ENCODE assay signal across 8 mouse cellular contexts in the genomic region with DNA sequence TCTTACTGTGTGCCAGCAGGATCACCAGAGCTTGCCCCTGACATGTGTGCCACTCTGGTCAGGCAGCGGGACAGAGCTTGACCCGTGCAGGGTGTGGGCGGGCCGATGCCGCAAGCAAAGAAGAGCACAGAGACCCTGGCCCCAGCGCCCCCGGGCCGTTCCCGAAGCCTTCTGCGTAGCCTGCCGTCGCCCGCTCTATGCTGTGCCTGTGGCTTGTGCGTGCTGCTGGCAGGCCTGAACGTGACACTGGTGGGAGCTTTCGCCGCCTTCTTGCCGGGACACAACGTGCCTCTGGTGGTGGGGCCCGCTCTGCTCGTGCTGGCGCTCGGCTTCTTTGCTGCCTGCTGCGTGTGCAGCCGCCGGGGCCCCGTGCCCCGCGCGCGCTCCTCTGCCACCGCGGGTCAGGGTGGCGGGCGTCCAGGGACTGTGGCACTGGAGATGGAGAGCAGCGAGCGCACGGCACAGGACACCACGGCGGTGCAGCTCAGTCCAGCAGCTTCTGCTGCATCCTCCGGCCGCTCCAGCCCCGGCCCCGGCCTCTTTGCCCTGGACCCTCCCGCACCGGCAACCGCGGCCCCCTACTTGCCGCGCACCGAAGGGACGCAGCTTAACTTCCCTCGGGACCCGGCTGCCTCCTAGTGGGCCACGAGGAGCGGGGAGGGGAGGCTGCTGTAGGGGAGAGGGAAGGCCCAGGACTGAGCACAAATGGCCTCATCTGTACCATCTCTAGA. TPM values are rescaled to one million over a fixed set of nuclear protein-coding genes. Genes with fewer than 3 reads are reported as not detected.
DNase-seq lines count a peak whose midpoint lies in the region; ATAC-seq lines count a peak whose summit lies in the region.
"Had no signal": no experiment of that assay in that cellular context is flagged by ENCODE, and none has a peak within 500 bp of the region (broad histone marks: within the 10 kb centered on the region; RNA-seq: fewer than 3 reads in every experiment).

No protein-coding gene starts in this region.

- H3K27me3 ChIP-seq in megakaryocyte, embryonic 14.5 days (replicated peaks), result peaks cover 86% of the 10 kb centered on the region
- H3K27me3 ChIP-seq in forebrain, embryonic 10.5 days (ENCODE audit: poor library complexity, severe bottlenecking), result peaks cover 95% of the 10 kb centered on the region
- H3K27me3 ChIP-seq in intestine, embryonic 15.5 days (replicated peaks), result peaks cover 53% of the 10 kb centered on the region
- H3K27me3 ChIP-seq in midbrain, embryonic 15.5 days (replicated peaks), result peaks cover 66% of the 10 kb centered on the region

- H3K9ac ChIP-seq in intestine, embryonic 15.5 days, result no peak overlapping the region; the same call in 1 of the 2 replicates
- peak overlapping the region; percentile 37 for H3K9ac ChIP-seq in midbrain, embryonic 15.5 days

- peak; percentile 61 for DNase-seq in forebrain, embryonic 10.5 days (ENCODE audit: extremely low spot score, low spot score)
- no peak for DNase-seq in T-cell, adult 2 months (ENCODE audit: low spot score)
- no peak for DNase-seq in spleen, adult 18-20 months

- H3K4me2 ChIP-seq in intestine, embryonic 15.5 days (replicated peaks), result peak overlapping the region; percentile 75
- H3K4me2 ChIP-seq in midbrain, embryonic 15.5 days, result peak overlapping the region; percentile 82

- ATAC-seq in megakaryocyte, adult 5-6 weeks (ENCODE audit: poor library complexity, severe bottlenecking), result no peak
- ATAC-seq in intestine, embryonic 15.5 days, result peak; percentile 35
- peak; percentile 62 for ATAC-seq in midbrain, embryonic 15.5 days (replicated peaks)

- peak overlapping the region; percentile 78 for H3K27ac ChIP-seq in forebrain, embryonic 10.5 days
- H3K27ac ChIP-seq in intestine, embryonic 15.5 days, result no peak overlapping the region
- no peak overlapping the region for H3K27ac ChIP-seq in midbrain, embryonic 15.5 days

- H3K36me3 ChIP-seq in megakaryocyte, embryonic 14.5 days (replicated peaks; ENCODE audit: low read length), result no peaks in the 10 kb centered on the region
- no peaks in the 10 kb centered on the region for H3K36me3 ChIP-seq in forebrain, embryonic 10.5 days (replicated peaks)
- H3K36me3 ChIP-seq in intestine, embryonic 15.5 days, result no peaks in the 10 kb centered on the region
- H3K36me3 ChIP-seq in midbrain, embryonic 15.5 days (replicated peaks), result no peaks in the 10 kb centered on the region

- H3K4me1 ChIP-seq in megakaryocyte, embryonic 14.5 days, result peaks cover 12% of the 10 kb centered on the region
- peaks cover 13% of the 10 kb centered on the region for H3K4me1 ChIP-seq in forebrain, embryonic 10.5 days
- H3K4me1 ChIP-seq in intestine, embryonic 15.5 days (replicated peaks), result peaks cover 5% of the 10 kb centered on the region; the same call in 1 of the 2 replicates
- H3K4me1 ChIP-seq in midbrain, embryonic 15.5 days, result peaks cover 7% of the 10 kb centered on the region

- WGBS in forebrain, embryonic 10.5 days, result under 1% methylated on average over 55 of the region's 56 CpGs
- under 1% methylated on average over 56 of the region's 56 CpGs for WGBS in intestine, embryonic 15.5 days
- WGBS in midbrain, embryonic 15.5 days, result 1% methylated on average over 56 of the region's 56 CpGs

- H3K4me3 ChIP-seq in megakaryocyte, embryonic 14.5 days (replicated peaks), result peak overlapping the region; percentile 86
- H3K4me3 ChIP-seq in forebrain, embryonic 10.5 days, result peak overlapping the region; percentile 58
- peak overlapping the region; percentile 35 for H3K4me3 ChIP-seq in intestine, embryonic 15.5 days (replicated peaks)
- peak overlapping the region; percentile 41 for H3K4me3 ChIP-seq in midbrain, embryonic 15.5 days
- H3K4me3 ChIP-seq: myocyte had no signal

- no peaks in the 10 kb centered on the region for H3K9me3 ChIP-seq in megakaryocyte, embryonic 14.5 days
- H3K9me3 ChIP-seq in forebrain, embryonic 10.5 days, result no peaks in the 10 kb centered on the region
- H3K9me3 ChIP-seq in intestine, embryonic 15.5 days, result no peaks in the 10 kb centered on the region
- no peaks in the 10 kb centered on the region for H3K9me3 ChIP-seq in midbrain, embryonic 15.5 days

RNA-seq across cellular contexts. Expression of a gene that starts 7.6 kb away (rescaled TPM):
- 0.16 TPM in 1 of 2 replicates, not detected in the other for polyA plus RNA-seq in megakaryocyte, embryonic 14.5 days (2012; ENCODE audit: insufficient read depth, low replicate concordance)
- total RNA-seq in megakaryocyte, adult 5-6 weeks (2015), result not detected in 2 replicates
- not detected in 2 replicates for total RNA-seq in megakaryocyte, adult 5-6 weeks (2017)
- polyA plus RNA-seq in forebrain, embryonic 10.5 days (2016; fragmentation: Nextera tagmentation; extraction: Ambion mirVana), result 0.16 TPM in 1 of 2 replicates, not detected in the other
- polyA plus RNA-seq in intestine, embryonic 15.5 days (2015; fragmentation: Nextera tagmentation; extraction: Ambion mirVana), result not detected in 2 replicates
- polyA plus RNA-seq in midbrain, embryonic 15.5 days (2015; fragmentation: Nextera tagmentation; extraction: Ambion mirVana), result 0.27 and 0.28 TPM in 2 replicates
- polyA plus RNA-seq: myocyte had no signal

RNA-seq across cellular contexts. Expression of a gene that starts 13.9 kb away (rescaled TPM):
- 0.29 TPM in 1 of 2 replicates, not detected in the other for polyA plus RNA-seq in megakaryocyte, embryonic 14.5 days (2012; ENCODE audit: insufficient read depth, low replicate concordance)
- total RNA-seq in megakaryocyte, adult 5-6 weeks (2015), result not detected in 2 replicates
- not detected in 2 replicates for total RNA-seq in megakaryocyte, adult 5-6 weeks (2017)
- polyA plus RNA-seq in forebrain, embryonic 10.5 days (2016; fragmentation: Nextera tagmentation; extraction: Ambion mirVana), result not detected in 2 replicates
- not detected in 2 replicates for polyA plus RNA-seq in intestine, embryonic 15.5 days (2015; fragmentation: Nextera tagmentation; extraction: Ambion mirVana)
- 0.17 TPM in 1 of 2 replicates, not detected in the other for polyA plus RNA-seq in midbrain, embryonic 15.5 days (2015; fragmentation: Nextera tagmentation; extraction: Ambion mirVana)
- polyA plus RNA-seq: myocyte had no signal

RNA-seq across cellular contexts. Expression of a gene that starts 41.7 kb away (rescaled TPM):
- polyA plus RNA-seq in megakaryocyte, embryonic 14.5 days (2012; ENCODE audit: insufficient read depth, low replicate concordance), result not detected in 2 replicates
- not detected in 2 replicates for total RNA-seq in megakaryocyte, adult 5-6 weeks (2015)
- total RNA-seq in megakaryocyte, adult 5-6 weeks (2017), result not detected in 2 replicates
- polyA plus RNA-seq in forebrain, embryonic 10.5 days (2016; fragmentation: Nextera tagmentation; extraction: Ambion mirVana), result 1.7 and 2.3 TPM in 2 replicates
- not detected in 2 replicates for polyA plus RNA-seq in intestine, embryonic 15.5 days (2015; fragmentation: Nextera tagmentation; extraction: Ambion mirVana)
- polyA plus RNA-seq in midbrain, embryonic 15.5 days (2015; fragmentation: Nextera tagmentation; extraction: Ambion mirVana), result 10.9 and 12.7 TPM in 2 replicates

RNA-seq across cellular contexts. Expression of a gene that starts 59.1 kb away (rescaled TPM):
- polyA plus RNA-seq in megakaryocyte, embryonic 14.5 days (2012; ENCODE audit: insufficient read depth, low replicate concordance), result 293 and 361 TPM in 2 replicates
- 45.8 and 48.6 TPM in 2 replicates for total RNA-seq in megakaryocyte, adult 5-6 weeks (2015)
- 103 and 116 TPM in 2 replicates for total RNA-seq in megakaryocyte, adult 5-6 weeks (2017)
- polyA plus RNA-seq in forebrain, embryonic 10.5 days (2016; fragmentation: Nextera tagmentation; extraction: Ambion mirVana), result 26.5 and 26.8 TPM in 2 replicates
- polyA plus RNA-seq in intestine, embryonic 15.5 days (2015; fragmentation: Nextera tagmentation; extraction: Ambion mirVana), result 26.9 and 36.8 TPM in 2 replicates
- polyA plus RNA-seq in midbrain, embryonic 15.5 days (2015; fragmentation: Nextera tagmentation; extraction: Ambion mirVana), result 25.9 and 27.5 TPM in 2 replicates

Comparison
In these comparisons a context has a peak if more than half of its experiments do, and no peak if none do; other contexts are left out.
1. H3K4me3 ChIP-seq: peak in every context shown above with its lines; median percentile 86 in megakaryocyte, embryonic 14.5 days; 58 in forebrain, embryonic 10.5 days; 41 in midbrain, embryonic 15.5 days; 35 in intestine, embryonic 15.5 days.